Mouse (Mus musculus) mouse embryonic stem cell (cell line): ENCODE measurements around the gene Obp2b.

Experiments
- in situ Hi-C, 2 experiments: fragments of 300-500 bp; cut with MboI; formaldehyde crosslinking; loops; 1 replicate in 1 of 2; 3 replicates in 1 of 2; pipeline ENCODE4 v1.14.3; 2019 to 2020; ENCODE audit warnings: low sequenced_read_pairs in 2 of 2, low pct_unique_long_range_greater_than_20kb in 1 of 2, mixed read lengths in 1 of 2; ENCODE audit not compliant: unreplicated experiment in 1 of 2

Obp2b gene

GRCm38 (mm10) chr2:25773507-25773906, 36.7 kb downstream of the Obp2b start:
- in situ Hi-C loops, result no loop called here

GRCm38 (mm10) chr2:25774640-25775039, 37.8 kb downstream of the Obp2b start:
- in situ Hi-C loops, result no loop called here

- in situ Hi-C loops, result no loop called here
Measured at GRCm38 (mm10) chr2:25775991-25776390, 39.2 kb downstream of the Obp2b start.

GRCm38 (mm10) chr2:25776717-25777116, 39.9 kb downstream of the Obp2b start, which contains the start of gene Lcn11:
Lcn11 (plus strand) TSS chr2:25777017.
- in situ Hi-C loops, result no loop called here

GRCm38 (mm10) chr2:25779076-25779475, 42.3 kb downstream of the Obp2b start:
- in situ Hi-C loops, result no loop called here

- in situ Hi-C loops, result no loop called here
Measured at GRCm38 (mm10) chr2:25780921-25781320, 44.1 kb downstream of the Obp2b start.

- in situ Hi-C loops, result no loop called here
Measured at GRCm38 (mm10) chr2:25781957-25782356, 45.1 kb downstream of the Obp2b start, which contains the start of gene Gm13539. Gm13539 (plus strand) TSS chr2:25782257.

- in situ Hi-C loops, result no loop called here
Measured at GRCm38 (mm10) chr2:25785573-25786322, 48.9 kb downstream of the Obp2b start.

- in situ Hi-C loops, result no loop called here
Measured at GRCm38 (mm10) chr2:25789092-25789491, 52.3 kb downstream of the Obp2b start.
